Comparison of ENCODE assay signal across 16 mouse cellular contexts in genomic region chr11:76040106-76040505, GRCm38 (mm10). TPM values are rescaled to one million over a fixed set of nuclear protein-coding genes. Genes with fewer than 3 reads are reported as not detected.
"Had no signal": no experiment of that assay in that cellular context is flagged by ENCODE, and none has a peak within 500 bp of the region (broad histone marks: within the 10 kb centered on the region; RNA-seq: fewer than 3 reads in every experiment).

No protein-coding gene starts in this region.

- DNase-seq: kidney, adult 11 months; kidney, postnatal 10 days; kidney, postnatal 4 days; lung, adult 2 months; lung, postnatal 4 days; midbrain, embryonic 14.5 days had no signal

- H3K4me3 ChIP-seq: layer of hippocampus, adult 2 months; limb, embryonic 12.5 days; liver, embryonic 15.5 days; midbrain, embryonic 10.5 days; myocyte; neural tube, embryonic 12.5 days had no signal

- H3K27ac ChIP-seq: layer of hippocampus, adult 2 months; limb, embryonic 12.5 days; liver, embryonic 15.5 days; midbrain, embryonic 10.5 days; neural tube, embryonic 12.5 days; stomach, postnatal 0 days had no signal

RNA-seq across cellular contexts. Expression of gene 1700016K19Rik, which starts 40.4 kb away (rescaled TPM):
- total RNA-seq: liver, adult 2 months; megakaryocyte, adult 5-6 weeks; neutrophil, adult 5-6 weeks had no signal
